Mouse (Mus musculus) 416B (cell line): ENCODE results near the gene Fdx1l.
A peak's percentile ranks its signal among the peaks of the same experiment; 100 is the strongest.

ENCODE experiments used
- DNase-seq: peaks from one replicate; pipeline ENCODE4 v3.0.0; 2011; ENCODE audit warnings: low read depth

Fdx1l gene

GRCm38 (mm10) chr9:21028560-21029110, 44.8 kb downstream of the Fdx1l start:
- DNase-seq = no peak

GRCm38 (mm10) chr9:21027774-21028290, 45.6 kb downstream of the Fdx1l start:
- no peak for DNase-seq

GRCm38 (mm10) chr9:21026849-21027248, 46.6 kb downstream of the Fdx1l start:
- DNase-seq = no peak

- no peak for DNase-seq
These were observed 48.1 kb downstream of the Fdx1l start for GRCm38 (mm10) chr9:21025258-21025810.

- DNase-seq = peak; percentile 46
These were observed 50.7 kb downstream of the Fdx1l start for GRCm38 (mm10) chr9:21022726-21023125.

- DNase-seq = no peak
These were observed 51.1 kb downstream of the Fdx1l start for GRCm38 (mm10) chr9:21022288-21022687.

- DNase-seq = no peak
These were observed 52.1 kb downstream of the Fdx1l start for GRCm38 (mm10) chr9:21021363-21021762.

- DNase-seq = no peak
These were observed 54.8 kb downstream of the Fdx1l start for GRCm38 (mm10) chr9:21018600-21018999.
